Mouse (Mus musculus) heart, embryonic 12.5 days (tissue): ENCODE data around the gene Dld. TPM values are rescaled to one million over a fixed set of nuclear protein-coding genes. Genes with fewer than 3 reads are reported as not detected.
A peak's percentile ranks its signal among the peaks of the same experiment; 100 is the strongest.

ENCODE experiments used
- ATAC-seq: fragments of 200-750 bp; cut with Nextera tagmentation; 2 replicates; pipeline ENCODE4 v1.8.0; 2017; ENCODE audit warnings: moderate TSS enrichment, moderate library complexity; ENCODE audit not compliant: insufficient number of reproducible peaks, low FRiP score
- H3K27ac ChIP-seq: fragments of 300-500 bp; sonication (generic); 2 replicates; pipeline ENCODE4 v1.5.1; 2016; ENCODE audit warnings: mild to moderate bottlenecking, moderate library complexity; ENCODE audit not compliant: poor library complexity, severe bottlenecking
- H3K27me3 ChIP-seq: fragments of 300-500 bp; sonication (generic); replicated peaks from 2 replicates; pipeline ENCODE4 v1.6.1; 2016; ENCODE audit warnings: mild to moderate bottlenecking, moderate library complexity
- H3K36me3 ChIP-seq: fragments of 300-500 bp; sonication (generic); 2 replicates; pipeline ENCODE4 v1.6.1; 2016; ENCODE audit warnings: mild to moderate bottlenecking, moderate library complexity
- H3K4me1 ChIP-seq: fragments of 300-500 bp; sonication (generic); replicated peaks from 2 replicates; pipeline ENCODE4 v1.6.1; 2016; ENCODE audit warnings: mild to moderate bottlenecking
- H3K4me2 ChIP-seq: fragments of 300-500 bp; sonication (generic); 2 replicates; pipeline ENCODE4 v1.6.1; 2016; ENCODE audit warnings: mild to moderate bottlenecking, moderate library complexity
- H3K4me3 ChIP-seq: fragments of 300-500 bp; sonication (generic); 2 replicates; pipeline ENCODE4 v1.5.1; 2016; ENCODE audit warnings: mild to moderate bottlenecking
- H3K9ac ChIP-seq: fragments of 300-500 bp; sonication (generic); 2 replicates; pipeline ENCODE4 v1.6.1; 2016; ENCODE audit warnings: mild to moderate bottlenecking, moderate library complexity
- H3K9me3 ChIP-seq: fragments of 300-500 bp; sonication (generic); replicated peaks from 2 replicates; pipeline ENCODE4 v1.6.1; 2016; ENCODE audit warnings: mild to moderate bottlenecking, moderate library complexity
- WGBS: fragments of 180-500 bp; shearing (Covaris S2); methylation state at CpG from one replicate; pipeline ENCODE4 v1.1.7; 2016; 5-methylcytosine and 5-hydroxymethylcytosine counted together
- polyA plus RNA-seq: library from polyadenylated mRNA; unstranded; fragments of >200 nt; fragmentation: Nextera tagmentation; extraction: Ambion mirVana; gene quantifications from 2 replicates; pipeline ENCODE4 v1.2.1, GENCODE M21; 2016

Gene Dld
- polyA plus RNA-seq, 1 experiment from 2014 or later: 235 TPM

GRCm38 (mm10) chr12:31294526-31294925, 56.7 kb downstream of the Dld start:
- H3K27ac ChIP-seq: peak overlapping the region; percentile 77
- H3K9me3 ChIP-seq: no peaks in the 10 kb centered on the region
- H3K27me3 ChIP-seq: no peaks in the 10 kb centered on the region
- peaks cover 56% of the 10 kb centered on the region for H3K4me1 ChIP-seq
- H3K4me3 ChIP-seq: no peak overlapping the region
- H3K4me2 ChIP-seq: no peak overlapping the region
- 42% methylated on average over 10 of the region's 10 CpGs for WGBS
- no peak overlapping the region for H3K9ac ChIP-seq
- peak; percentile 45; the same call in 1 of the 2 replicates for ATAC-seq
- H3K36me3 ChIP-seq: peaks cover 74% of the 10 kb centered on the region

DNA sequence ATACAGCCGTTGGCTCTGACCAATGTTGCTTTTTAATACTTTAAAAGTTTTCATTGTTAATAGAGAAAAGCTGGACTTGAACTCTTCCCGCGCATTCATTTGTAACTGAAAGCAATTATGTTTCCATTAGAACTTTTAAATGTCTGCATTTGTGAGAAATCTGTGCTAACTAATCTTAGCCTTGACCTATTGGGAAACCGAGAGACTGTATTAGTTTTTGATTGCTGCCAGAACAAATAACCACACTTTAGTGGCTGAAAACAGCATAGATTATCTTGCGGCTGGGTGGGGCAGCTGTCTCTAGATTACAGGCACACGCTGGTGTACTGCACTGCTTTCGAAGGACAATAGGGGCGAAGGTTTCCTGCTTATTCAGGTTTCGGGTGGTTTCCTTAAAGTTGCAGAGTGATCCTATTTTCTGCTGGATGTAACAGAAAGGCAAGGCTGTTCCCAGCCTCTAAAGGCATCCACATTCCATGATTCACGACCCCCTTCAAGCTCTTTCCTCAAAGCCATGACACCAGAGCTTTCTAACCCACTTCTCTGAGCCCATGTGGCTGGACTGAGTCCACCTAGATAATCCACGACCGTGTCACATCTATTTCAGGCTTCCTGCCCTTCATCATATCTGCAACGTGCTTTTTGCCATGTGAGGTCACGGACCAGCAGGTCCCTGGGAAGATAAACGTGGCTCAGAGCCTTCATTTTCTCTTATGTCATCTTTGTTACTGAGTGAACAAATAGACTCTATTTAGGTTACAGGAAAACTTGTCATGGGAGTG, 57.7 kb downstream of the Dld start:
- no peak overlapping the region for H3K4me3 ChIP-seq
- no peak overlapping the region for H3K4me2 ChIP-seq
- H3K9ac ChIP-seq: no peak overlapping the region
- no peaks in the 10 kb centered on the region for H3K27me3 ChIP-seq
- H3K27ac ChIP-seq: peak overlapping the region; percentile 77
- H3K36me3 ChIP-seq: peaks cover 74% of the 10 kb centered on the region
- ATAC-seq: peak; percentile 66
- peaks cover 49% of the 10 kb centered on the region for H3K4me1 ChIP-seq
- WGBS: 30% methylated on average over 15 of the region's 15 CpGs
- H3K9me3 ChIP-seq: 0 out of 2 replicates have a peak, but pooled peaks cover 6% of the 10 kb centered on the region

DNA sequence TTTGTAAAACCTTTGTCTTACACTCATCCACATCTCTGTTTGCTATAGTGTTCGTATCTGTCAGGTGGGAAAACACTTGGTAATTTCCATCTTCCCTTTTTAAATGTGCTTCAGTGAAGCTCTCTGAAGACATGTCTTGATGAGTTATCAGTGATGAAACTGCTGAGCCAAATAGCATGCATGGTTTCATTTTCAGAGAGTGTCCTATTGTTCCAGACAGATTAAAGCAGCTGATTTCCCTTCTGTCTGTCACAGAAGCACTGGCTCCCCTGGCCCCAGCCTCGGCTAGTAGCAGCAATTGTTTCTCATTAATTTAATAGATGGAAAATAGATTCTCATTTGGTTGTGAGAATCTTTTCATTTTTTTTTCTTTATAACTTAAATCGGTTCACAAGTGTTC, 60.3 kb downstream of the Dld start:
- no peaks in the 10 kb centered on the region for H3K27me3 ChIP-seq
- H3K4me2 ChIP-seq: no peak overlapping the region
- no peak overlapping the region for H3K27ac ChIP-seq
- ATAC-seq: no peak
- 0 out of 2 replicates have a peak, but pooled peaks cover 6% of the 10 kb centered on the region for H3K9me3 ChIP-seq
- H3K36me3 ChIP-seq: peaks cover 75% of the 10 kb centered on the region
- H3K4me3 ChIP-seq: no peak overlapping the region
- H3K4me1 ChIP-seq: peaks cover 41% of the 10 kb centered on the region
- no peak overlapping the region for H3K9ac ChIP-seq
- WGBS: 83% methylated on average over 3 of the region's 3 CpGs

DNA sequence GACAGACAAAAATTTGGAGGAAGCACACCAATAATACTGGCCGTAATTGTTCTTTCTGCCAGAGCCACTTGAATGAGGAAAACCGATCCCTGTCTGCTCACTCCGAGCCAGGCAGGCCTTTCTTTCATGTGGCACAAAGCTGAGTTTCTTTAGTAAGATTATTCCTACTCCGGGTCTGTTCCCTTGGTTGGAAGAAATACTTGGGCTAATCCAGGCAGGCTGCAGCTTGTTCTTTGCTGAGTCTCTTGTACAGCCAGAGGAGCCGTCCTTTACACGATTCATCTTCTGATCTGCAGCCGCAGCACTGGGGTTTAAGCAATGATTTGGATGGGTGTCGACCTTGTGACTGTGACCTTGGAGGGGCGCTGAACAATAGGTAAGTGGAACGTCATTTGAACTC, 62.2 kb downstream of the Dld start:
- WGBS: 89% methylated on average over 10 of the region's 10 CpGs
- Histone ChIP-seq H3K36me3 (peaks cover 82% of the 10 kb centered on the region), H3K4me1 (peaks cover 24% of the 10 kb centered on the region), H3K27ac (no peak overlapping the region), H3K9me3 (0 out of 2 replicates have a peak, but pooled peaks cover 6% of the 10 kb centered on the region), H3K9ac (no peak overlapping the region), H3K4me2 (no peak overlapping the region), H3K27me3 (no peaks in the 10 kb centered on the region), H3K4me3 (no peak overlapping the region)
- no peak for ATAC-seq

- H3K4me1 ChIP-seq: peaks cover 23% of the 10 kb centered on the region
- H3K27ac ChIP-seq: no peak overlapping the region
- peaks cover 91% of the 10 kb centered on the region for H3K36me3 ChIP-seq
- no peak overlapping the region for H3K9ac ChIP-seq
- 66% methylated on average over 4 of the region's 4 CpGs for WGBS
- no peak for ATAC-seq
- no peak overlapping the region for H3K4me3 ChIP-seq
- H3K27me3 ChIP-seq: no peaks in the 10 kb centered on the region
- no peak overlapping the region for H3K4me2 ChIP-seq
- no peaks in the 10 kb centered on the region for H3K9me3 ChIP-seq
These were observed 67.6 kb downstream of the Dld start for GRCm38 (mm10) chr12:31283617-31284136.

GRCm38 (mm10) chr12:31283131-31283530, 68.1 kb downstream of the Dld start:
- peaks cover 26% of the 10 kb centered on the region for H3K4me1 ChIP-seq
- H3K9ac ChIP-seq: no peak overlapping the region
- ATAC-seq: no peak
- H3K27me3 ChIP-seq: no peaks in the 10 kb centered on the region
- no peaks in the 10 kb centered on the region for H3K9me3 ChIP-seq
- no peak overlapping the region for H3K27ac ChIP-seq
- no peak overlapping the region for H3K4me2 ChIP-seq
- 87% methylated on average over 4 of the region's 4 CpGs for WGBS
- no peak overlapping the region for H3K4me3 ChIP-seq
- peaks cover 91% of the 10 kb centered on the region for H3K36me3 ChIP-seq

- Histone ChIP-seq H3K4me2 (no peak overlapping the region), H3K27ac (no peak overlapping the region), H3K36me3 (peaks cover 91% of the 10 kb centered on the region), H3K9me3 (no peaks in the 10 kb centered on the region), H3K4me3 (no peak overlapping the region), H3K27me3 (no peaks in the 10 kb centered on the region), H3K4me1 (peaks cover 30% of the 10 kb centered on the region), H3K9ac (no peak overlapping the region)
- ATAC-seq: no peak
- WGBS: 43% methylated on average over 5 of the region's 5 CpGs
These were observed 69.0 kb downstream of the Dld start for GRCm38 (mm10) chr12:31282241-31282640.

Other genes with a start within 250 kb of the Dld start
- gene Gm6993, start 110.7 kb downstream of the Dld start, polyA plus RNA-seq: not detected in 2 replicates
- 127 and 132 TPM in 2 replicates for gene Lamb1, start 86.2 kb downstream of the Dld start, polyA plus RNA-seq
- 0.10 TPM in 1 of 2 replicates, not detected in the other for gene Slc26a3, start 39.4 kb upstream of the Dld start, polyA plus RNA-seq
- gene Cbll1, start 148.2 kb upstream of the Dld start, polyA plus RNA-seq: 10.7 and 11.3 TPM in 2 replicates
- gene Slc26a4, start 208.5 kb upstream of the Dld start, polyA plus RNA-seq: 0.14 and 0.19 TPM in 2 replicates